Mouse (Mus musculus) neural tube, embryonic 13.5 days (tissue): ENCODE data around the gene Gm42906. TPM values are rescaled to one million over a fixed set of nuclear protein-coding genes. Genes with fewer than 3 reads are reported as not detected.

ENCODE experiments used
- ATAC-seq: fragments of 200-750 bp; cut with Nextera tagmentation; 2 replicates; pipeline ENCODE4 v1.8.0; 2017; ENCODE audit warnings: low read depth, mild to moderate bottlenecking, moderate TSS enrichment, moderate library complexity
- H3K27ac ChIP-seq: fragments of 300-500 bp; sonication (generic); replicated peaks from 2 replicates; pipeline ENCODE4 v1.5.1; 2015; ENCODE audit warnings: moderate library complexity, mild to moderate bottlenecking, inconsistent platforms
- H3K27me3 ChIP-seq: fragments of 300-500 bp; sonication (generic); 2 replicates; pipeline ENCODE4 v1.6.1; 2015; ENCODE audit warnings: mild to moderate bottlenecking, inconsistent platforms
- H3K36me3 ChIP-seq: fragments of 300-500 bp; sonication (generic); 2 replicates; pipeline ENCODE4 v1.6.1; 2015; ENCODE audit warnings: mild to moderate bottlenecking, inconsistent platforms
- H3K4me1 ChIP-seq: fragments of 300-500 bp; sonication (generic); replicated peaks from 2 replicates; pipeline ENCODE4 v1.6.1; 2015; ENCODE audit warnings: inconsistent platforms
- H3K4me2 ChIP-seq: fragments of 300-500 bp; sonication (generic); 2 replicates; pipeline ENCODE4 v1.6.1; 2015; ENCODE audit warnings: inconsistent platforms, mild to moderate bottlenecking, moderate library complexity
- H3K4me3 ChIP-seq: fragments of 300-500 bp; sonication (generic); 2 replicates; pipeline ENCODE4 v1.5.1; 2015; ENCODE audit warnings: mild to moderate bottlenecking, inconsistent platforms
- H3K9ac ChIP-seq: fragments of 300-500 bp; sonication (generic); 2 replicates; pipeline ENCODE4 v1.6.1; 2015; ENCODE audit warnings: moderate library complexity, mild to moderate bottlenecking, inconsistent platforms
- H3K9me3 ChIP-seq: fragments of 300-500 bp; sonication (generic); 2 replicates; pipeline ENCODE4 v1.6.1; 2016; ENCODE audit warnings: inconsistent platforms
- WGBS: fragments of 180-500 bp; shearing (Covaris S2); methylation state at CpG from one replicate; pipeline ENCODE4 v1.1.7; 2015; 5-methylcytosine and 5-hydroxymethylcytosine counted together
- polyA plus RNA-seq: library from polyadenylated mRNA; unstranded; fragments of >200 nt; fragmentation: Nextera tagmentation; extraction: Ambion mirVana; gene quantifications from 2 replicates; pipeline ENCODE4 v1.2.1, GENCODE M21; 2015

The Gm42906 gene
- polyA plus RNA-seq, 1 experiment from 2014 or later = not detected

- no peak overlapping the region for H3K4me3 ChIP-seq
- H3K4me1 ChIP-seq = peaks cover 38% of the 10 kb centered on the region
- 90% methylated on average over 10 of the region's 10 CpGs for WGBS
- H3K36me3 ChIP-seq = peaks cover 14% of the 10 kb centered on the region
- H3K9ac ChIP-seq = no peak overlapping the region
- ATAC-seq = no peak
- no peak overlapping the region for H3K27ac ChIP-seq
- H3K4me2 ChIP-seq = no peak overlapping the region
- H3K27me3 ChIP-seq = no peaks in the 10 kb centered on the region
- no peaks in the 10 kb centered on the region for H3K9me3 ChIP-seq
These were observed 368.6 kb downstream of the Gm42906 start for GRCm38 (mm10) chr5:151059352-151059751.

DNA sequence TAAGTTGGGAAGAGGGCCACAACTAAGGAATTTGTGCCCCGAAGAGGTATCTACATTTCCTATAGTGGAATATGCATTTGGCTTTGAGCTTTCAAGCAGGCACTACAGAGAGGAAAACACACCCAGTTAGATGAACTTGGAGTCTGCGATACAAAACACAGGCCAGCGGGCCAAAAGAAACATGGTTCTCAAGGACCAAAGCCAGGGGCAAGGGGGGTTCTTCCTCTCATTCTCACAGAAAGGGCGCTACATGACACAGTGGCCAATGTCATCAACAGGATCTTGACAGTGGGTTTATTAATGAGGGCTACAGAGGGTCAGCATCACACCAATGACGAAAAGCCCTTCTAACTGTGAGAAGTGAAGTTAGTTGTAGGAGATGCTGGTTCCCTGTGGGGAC is 370.2 kb downstream of the Gm42906 start:
- Histone ChIP-seq H3K4me1 (peaks cover 42% of the 10 kb centered on the region), H3K4me3 (no peak overlapping the region)
- WGBS = 88% methylated on average over 5 of the region's 5 CpGs

DNA sequence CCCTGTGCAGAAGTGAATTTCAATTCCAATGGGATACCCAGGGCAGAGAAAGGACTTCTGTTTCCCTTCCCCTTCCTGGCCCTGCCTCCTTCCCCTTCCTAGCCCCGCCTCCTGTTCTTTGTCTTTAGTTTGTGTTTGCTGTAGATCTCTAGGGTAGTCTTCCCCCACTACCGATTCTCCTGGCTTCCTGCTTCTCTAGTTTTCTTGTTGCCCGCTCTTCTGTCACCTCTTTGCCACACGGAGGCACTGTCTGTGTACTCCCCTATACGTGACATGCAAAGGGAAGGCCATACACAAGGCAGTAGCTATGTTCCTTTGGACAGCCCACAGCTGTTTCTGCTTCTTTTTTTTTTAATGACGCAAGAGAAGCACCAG is 371.1 kb downstream of the Gm42906 start:
- peaks cover 7% of the 10 kb centered on the region for H3K36me3 ChIP-seq
- peaks cover 42% of the 10 kb centered on the region for H3K4me1 ChIP-seq
- H3K27ac ChIP-seq = peak overlapping the region; percentile 85
- ATAC-seq = peak; percentile 24
- no peak overlapping the region for H3K4me2 ChIP-seq
- WGBS = 67% methylated on average over 6 of the region's 6 CpGs
- H3K9me3 ChIP-seq = 0 out of 2 replicates have a peak, but pooled peaks cover 5% of the 10 kb centered on the region
- no peak overlapping the region for H3K9ac ChIP-seq
- H3K4me3 ChIP-seq = no peak overlapping the region
- no peaks in the 10 kb centered on the region for H3K27me3 ChIP-seq

More for the DNA sequence above, 370.2 kb downstream of the Gm42906 start:
- Histone ChIP-seq H3K36me3 (peaks cover 9% of the 10 kb centered on the region), H3K9ac (no peak overlapping the region), H3K27ac (no peak overlapping the region), H3K27me3 (no peaks in the 10 kb centered on the region), H3K4me2 (no peak overlapping the region), H3K9me3 (no peaks in the 10 kb centered on the region)
- no peak for ATAC-seq

DNA sequence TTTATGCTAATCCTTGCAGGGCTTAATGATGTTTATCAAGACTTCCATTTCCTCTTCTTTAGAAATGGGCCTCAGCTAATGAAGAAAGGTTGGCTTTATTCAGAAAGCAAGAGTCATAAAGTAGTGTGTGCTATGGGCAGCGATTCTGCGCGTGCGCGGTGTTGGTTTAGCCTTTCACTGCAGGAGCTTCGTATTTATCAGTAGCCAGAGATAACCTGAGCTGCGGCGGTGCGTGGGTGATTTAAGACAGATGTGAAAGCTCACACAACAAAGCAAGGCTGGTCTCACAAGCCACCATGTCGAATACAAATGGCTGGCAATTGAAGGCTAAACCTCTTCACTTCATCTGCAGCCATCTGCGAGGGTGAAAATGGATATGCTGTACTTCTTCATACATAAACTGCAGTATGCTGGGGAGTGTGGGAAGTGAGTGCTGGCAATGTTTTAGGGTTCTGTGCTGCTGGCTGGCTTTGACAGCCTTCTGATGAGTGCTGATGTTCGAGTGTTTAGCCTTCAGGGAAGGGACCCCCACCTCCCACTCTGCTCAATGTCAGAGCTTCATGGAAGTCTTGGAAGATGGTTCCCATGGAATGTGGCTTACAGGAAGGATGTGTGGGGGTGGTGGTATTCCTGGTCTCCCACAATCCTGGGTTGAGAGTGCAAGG is 371.6 kb downstream of the Gm42906 start:
- H3K4me3 ChIP-seq = no peak overlapping the region
- WGBS = 57% methylated on average over 12 of the region's 12 CpGs
- no peak overlapping the region for H3K9ac ChIP-seq
- no peak overlapping the region for H3K4me2 ChIP-seq
- H3K27ac ChIP-seq = peak overlapping the region; percentile 85
- no peaks in the 10 kb centered on the region for H3K27me3 ChIP-seq
- 0 out of 2 replicates have a peak, but pooled peaks cover 5% of the 10 kb centered on the region for H3K9me3 ChIP-seq
- H3K36me3 ChIP-seq = peaks cover 7% of the 10 kb centered on the region
- ATAC-seq = peak; percentile 57
- H3K4me1 ChIP-seq = peaks cover 42% of the 10 kb centered on the region

DNA sequence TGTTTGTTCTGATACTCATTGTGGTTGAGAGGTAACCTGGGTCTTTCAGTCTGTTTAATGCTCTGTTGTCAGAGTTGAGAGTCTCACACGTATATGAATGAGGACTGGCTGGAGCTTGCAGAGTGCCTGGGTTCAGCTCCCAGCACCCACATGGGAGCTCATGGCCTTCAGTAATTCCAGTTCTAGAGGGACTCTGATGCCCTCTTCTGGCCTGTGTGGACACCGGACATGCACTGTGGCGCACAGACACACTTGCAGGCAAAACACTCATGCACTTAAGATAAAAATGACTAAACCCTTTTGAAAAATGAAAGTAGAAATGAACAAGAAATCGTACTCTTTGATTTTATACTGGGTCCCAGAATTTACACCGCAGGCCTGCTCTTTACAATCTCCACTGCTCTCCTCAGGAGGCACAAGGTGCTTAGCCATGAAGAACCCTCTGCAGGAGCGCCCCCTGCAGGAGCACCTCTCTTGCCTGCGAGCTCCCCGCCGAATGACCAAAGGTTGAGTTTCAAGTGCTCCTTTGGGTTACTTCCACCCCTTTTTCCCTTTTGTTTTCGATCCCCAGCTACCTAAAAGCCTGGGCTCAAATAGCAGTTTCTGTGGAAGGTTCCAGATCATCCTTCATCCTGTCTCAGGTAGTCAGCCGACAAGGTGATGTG is 372.4 kb downstream of the Gm42906 start:
- Histone ChIP-seq H3K4me3 (no peak overlapping the region), H3K4me1 (peaks cover 39% of the 10 kb centered on the region), H3K9me3 (0 out of 2 replicates have a peak, but pooled peaks cover 5% of the 10 kb centered on the region), H3K9ac (no peak overlapping the region), H3K4me2 (no peak overlapping the region), H3K36me3 (peaks cover 7% of the 10 kb centered on the region), H3K27ac (peak overlapping the region; percentile 85), H3K27me3 (no peaks in the 10 kb centered on the region)
- no peak for ATAC-seq
- WGBS = 91% methylated on average over 11 of the region's 11 CpGs

DNA sequence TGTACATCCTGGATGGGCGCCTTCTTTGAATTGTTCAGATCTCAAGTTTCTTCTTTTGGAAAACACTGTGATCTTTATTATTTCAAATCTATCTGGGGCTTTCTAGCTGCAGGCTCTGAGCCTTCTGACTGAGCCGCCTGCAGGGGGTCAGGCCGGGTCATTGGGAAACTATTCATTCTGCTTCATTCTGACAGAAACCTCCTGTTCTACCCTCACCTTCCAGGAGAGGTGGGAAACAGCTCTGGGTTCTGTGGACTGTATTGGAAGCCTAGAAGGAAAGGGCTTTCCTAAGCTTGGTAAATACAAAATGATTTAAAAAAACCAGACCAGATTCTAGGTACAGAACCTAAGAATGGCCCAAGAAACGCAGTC is 373.2 kb downstream of the Gm42906 start:
- no peak for ATAC-seq
- no peaks in the 10 kb centered on the region for H3K27me3 ChIP-seq
- WGBS = 56% methylated on average over 4 of the region's 4 CpGs

GRCm38 (mm10) chr5:151054100-151054742 is 373.7 kb downstream of the Gm42906 start:
- H3K4me3 ChIP-seq = no peak overlapping the region
- peaks cover 33% of the 10 kb centered on the region for H3K4me1 ChIP-seq
- 0 out of 2 replicates have a peak, but pooled peaks cover 5% of the 10 kb centered on the region for H3K9me3 ChIP-seq
- H3K36me3 ChIP-seq = peaks cover 7% of the 10 kb centered on the region
- 0 out of 2 replicates have a peak overlapping the region, but pooled peaks have one; percentile 23 for H3K27ac ChIP-seq
- 36% methylated on average over 7 of the region's 7 CpGs for WGBS
- no peak overlapping the region for H3K4me2 ChIP-seq
- no peak; the same call in 1 of the 2 replicates for ATAC-seq
- no peak overlapping the region for H3K9ac ChIP-seq
- no peaks in the 10 kb centered on the region for H3K27me3 ChIP-seq

More for the DNA sequence above, 373.2 kb downstream of the Gm42906 start:
- Histone ChIP-seq H3K9me3 (0 out of 2 replicates have a peak, but pooled peaks cover 5% of the 10 kb centered on the region), H3K4me3 (no peak overlapping the region), H3K9ac (no peak overlapping the region), H3K4me2 (no peak overlapping the region), H3K27ac (peak overlapping the region; percentile 85; the same call in 1 of the 2 replicates), H3K36me3 (peaks cover 7% of the 10 kb centered on the region), H3K4me1 (peaks cover 33% of the 10 kb centered on the region)

DNA sequence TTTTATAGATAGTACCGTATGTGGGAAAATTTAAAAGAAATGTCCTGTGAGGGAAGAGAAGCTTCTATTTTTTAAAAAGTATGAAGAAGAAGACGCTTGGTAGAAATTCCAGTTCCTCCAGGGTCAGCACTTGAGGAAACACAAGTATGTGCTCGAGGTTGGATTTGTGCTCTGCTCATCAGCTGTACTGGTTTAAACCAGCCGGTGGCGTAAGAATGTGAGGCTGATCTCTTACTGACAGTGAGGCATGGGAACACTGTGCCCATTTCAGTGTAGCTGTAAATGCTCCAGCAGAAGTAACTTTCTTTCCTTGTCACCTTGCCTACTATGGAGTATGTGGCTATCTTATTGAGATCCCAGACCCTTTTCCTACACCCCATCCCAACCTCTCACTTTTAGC is 374.8 kb downstream of the Gm42906 start:
- WGBS = 95% methylated on average over 5 of the region's 5 CpGs
- no peak overlapping the region for H3K4me3 ChIP-seq
- peaks cover 33% of the 10 kb centered on the region for H3K4me1 ChIP-seq

GRCm38 (mm10) chr5:151052331-151052730 is 375.6 kb downstream of the Gm42906 start:
- Histone ChIP-seq H3K4me2 (no peak overlapping the region), H3K9ac (no peak overlapping the region), H3K27me3 (no peaks in the 10 kb centered on the region), H3K36me3 (peaks cover 11% of the 10 kb centered on the region), H3K27ac (no peak overlapping the region), H3K9me3 (0 out of 2 replicates have a peak, but pooled peaks cover 5% of the 10 kb centered on the region), H3K4me1 (peaks cover 35% of the 10 kb centered on the region), H3K4me3 (no peak overlapping the region)
- WGBS = 94% methylated on average over 8 of the region's 8 CpGs
- no peak for ATAC-seq

More for the DNA sequence above, 374.8 kb downstream of the Gm42906 start:
- no peak overlapping the region for H3K4me2 ChIP-seq
- no peak overlapping the region for H3K27ac ChIP-seq
- ATAC-seq = no peak
- peaks cover 7% of the 10 kb centered on the region for H3K36me3 ChIP-seq
- no peaks in the 10 kb centered on the region for H3K27me3 ChIP-seq
- H3K9ac ChIP-seq = no peak overlapping the region
- 0 out of 2 replicates have a peak, but pooled peaks cover 5% of the 10 kb centered on the region for H3K9me3 ChIP-seq

DNA sequence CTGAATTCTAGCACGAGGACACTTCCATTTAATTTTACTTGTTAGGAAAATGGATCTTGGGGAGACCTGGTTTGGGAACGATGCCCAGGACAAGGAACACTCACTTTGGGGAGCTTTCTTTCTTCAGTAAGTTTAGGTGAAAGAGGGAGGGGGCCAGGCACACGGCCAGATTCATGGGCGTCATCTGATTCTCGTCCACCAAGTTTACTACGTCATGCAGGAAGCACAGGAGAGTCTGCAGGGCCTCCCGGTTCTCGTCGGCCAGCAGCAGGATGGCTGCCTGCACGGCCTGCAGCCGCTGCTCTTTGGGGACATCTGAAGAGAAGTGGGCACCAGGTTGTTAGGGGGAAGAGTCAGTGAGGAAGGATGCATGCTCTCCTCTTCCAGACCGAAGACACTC is 380.5 kb downstream of the Gm42906 start:
- no peak for ATAC-seq
- H3K9ac ChIP-seq = no peak overlapping the region
- WGBS = 81% methylated on average over 12 of the region's 12 CpGs
- no peaks in the 10 kb centered on the region for H3K27me3 ChIP-seq
- peaks cover 16% of the 10 kb centered on the region for H3K36me3 ChIP-seq
- 0 out of 2 replicates have a peak, but pooled peaks cover 5% of the 10 kb centered on the region for H3K9me3 ChIP-seq
- H3K4me2 ChIP-seq = no peak overlapping the region
- H3K4me1 ChIP-seq = 0 out of 2 replicates have a peak, but pooled peaks cover 2% of the 10 kb centered on the region
- H3K27ac ChIP-seq = peak overlapping the region; percentile 46
- no peak overlapping the region for H3K4me3 ChIP-seq

DNA sequence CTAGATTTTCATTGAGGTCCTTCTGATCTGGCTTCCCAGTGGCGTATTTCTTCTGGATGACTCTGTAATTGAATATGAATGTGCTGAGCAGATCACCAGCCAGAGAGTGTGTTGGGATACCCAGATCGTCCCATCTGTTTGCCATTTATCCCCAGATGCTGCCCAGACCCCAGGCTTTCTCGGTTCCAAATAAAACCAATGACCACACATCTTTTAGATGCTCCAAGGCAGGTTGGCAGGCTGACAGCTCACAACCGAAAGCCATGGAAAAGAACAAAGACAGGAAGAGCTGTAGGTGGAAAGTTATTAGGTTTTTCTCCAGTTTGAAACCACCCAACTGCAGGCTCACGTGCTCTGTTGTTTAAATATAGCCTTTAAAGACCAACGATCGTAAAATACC is 381.0 kb downstream of the Gm42906 start:
- H3K9ac ChIP-seq = no peak overlapping the region
- ATAC-seq = no peak

GRCm38 (mm10) chr5:151046131-151046530 is 381.8 kb downstream of the Gm42906 start:
- Histone ChIP-seq H3K27me3 (no peaks in the 10 kb centered on the region), H3K4me2 (no peak overlapping the region), H3K36me3 (0 out of 2 replicates have a peak, but pooled peaks cover 16% of the 10 kb centered on the region), H3K27ac (no peak overlapping the region), H3K9ac (no peak overlapping the region), H3K9me3 (no peaks in the 10 kb centered on the region), H3K4me1 (0 out of 2 replicates have a peak, but pooled peaks cover 2% of the 10 kb centered on the region), H3K4me3 (no peak overlapping the region)
- 94% methylated on average over 6 of the region's 6 CpGs for WGBS
- ATAC-seq = no peak

More for the DNA sequence above, 381.0 kb downstream of the Gm42906 start:
- Histone ChIP-seq H3K27me3 (no peaks in the 10 kb centered on the region), H3K4me1 (0 out of 2 replicates have a peak, but pooled peaks cover 2% of the 10 kb centered on the region), H3K36me3 (peaks cover 11% of the 10 kb centered on the region), H3K27ac (peak overlapping the region; percentile 46; the same call in 1 of the 2 replicates), H3K9me3 (no peaks in the 10 kb centered on the region), H3K4me2 (no peak overlapping the region), H3K4me3 (no peak overlapping the region)
- WGBS = 62% methylated on average over 7 of the region's 7 CpGs
